Mouse (Mus musculus) cortical plate, adult 2 months (tissue): ENCODE data around the gene Fnbp4.

Experiments
- CTCF ChIP-seq: fragments of 200-500 bp; IDR thresholded peaks from 2 replicates; pipeline ENCODE4 v1.5.1; 2011; ENCODE audit warnings: mild to moderate bottlenecking, control low read depth, low read length; ENCODE audit not compliant: insufficient read depth; ENCODE audit errors: extremely low read depth
- POLR2A ChIP-seq: fragments of 200-500 bp; IDR thresholded peaks from 2 replicates; pipeline ENCODE4 v1.6.1; 2011; ENCODE audit warnings: mild to moderate bottlenecking, low read length, control low read depth; ENCODE audit not compliant: insufficient read depth; ENCODE audit errors: extremely low read depth

GRCm38 (mm10) chr2:90726818-90727217 is 18.4 kb upstream of the Fnbp4 start:
- TF ChIP-seq CTCF, result no peak
- TF ChIP-seq POLR2A, result no peak
